Mouse (Mus musculus) heart, embryonic 15.5 days (tissue): ENCODE results near the gene Spats2l. TPM values are rescaled to one million over a fixed set of nuclear protein-coding genes. Genes with fewer than 3 reads are reported as not detected.

Experiments
- ATAC-seq: fragments of 200-750 bp; cut with Nextera tagmentation; replicated peaks from 2 replicates; pipeline ENCODE4 v1.8.0; 2017; ENCODE audit warnings: low read depth, moderate TSS enrichment; ENCODE audit not compliant: insufficient number of reproducible peaks, insufficient read depth, low FRiP score
- H3K27ac ChIP-seq: fragments of 300-500 bp; sonication (generic); 2 replicates; pipeline ENCODE4 v1.5.1; 2015; ENCODE audit warnings: mild to moderate bottlenecking, inconsistent platforms
- H3K27me3 ChIP-seq: fragments of 300-500 bp; sonication (generic); 2 replicates; pipeline ENCODE4 v1.6.1; 2015; ENCODE audit warnings: inconsistent platforms
- H3K36me3 ChIP-seq: fragments of 300-500 bp; sonication (generic); 2 replicates; pipeline ENCODE4 v1.6.1; 2015; ENCODE audit warnings: mild to moderate bottlenecking, inconsistent platforms
- H3K4me1 ChIP-seq: fragments of 300-500 bp; sonication (generic); replicated peaks from 2 replicates; pipeline ENCODE4 v1.6.1; 2015; ENCODE audit warnings: inconsistent platforms
- H3K4me2 ChIP-seq: fragments of 300-500 bp; sonication (generic); 2 replicates; pipeline ENCODE4 v1.6.1; 2015; ENCODE audit warnings: inconsistent platforms, mild to moderate bottlenecking, moderate library complexity
- H3K4me3 ChIP-seq: fragments of 300-500 bp; sonication (generic); 2 replicates; pipeline ENCODE4 v1.5.1; 2015; ENCODE audit warnings: mild to moderate bottlenecking, inconsistent platforms
- H3K9ac ChIP-seq: fragments of 300-500 bp; sonication (generic); 2 replicates; pipeline ENCODE4 v1.6.1; 2015; ENCODE audit warnings: mild to moderate bottlenecking, inconsistent platforms
- H3K9me3 ChIP-seq: fragments of 300-500 bp; sonication (generic); replicated peaks from 2 replicates; pipeline ENCODE4 v1.6.1; 2016; ENCODE audit warnings: inconsistent platforms
- WGBS: fragments of 180-500 bp; shearing (Covaris S2); methylation state at CpG from one replicate; pipeline ENCODE4 v1.1.7; 2015; ENCODE audit warnings: mixed read lengths; 5-methylcytosine and 5-hydroxymethylcytosine counted together
- polyA plus RNA-seq: library from polyadenylated mRNA; unstranded; fragments of >200 nt; fragmentation: Nextera tagmentation; extraction: Ambion mirVana; gene quantifications from 2 replicates; pipeline ENCODE4 v1.2.1, GENCODE M21; 2015

Spats2l gene
- 62.0 and 66.6 TPM in 2 replicates for polyA plus RNA-seq

GRCm38 (mm10) chr1:57774001-57774667 is at the start of gene Spats2l:
TSS of gene Spats2l (plus strand) at chr1:57774162.
- peak within 1 kb of the TSS; percentile 96 for H3K27ac ChIP-seq
- peak within 1 kb of the TSS; percentile 87 for H3K4me2 ChIP-seq
- no peaks in the 10 kb centered on the region for H3K27me3 ChIP-seq
- H3K9ac ChIP-seq = peak within 1 kb of the TSS; percentile 94
- H3K4me3 ChIP-seq = peak within 1 kb of the TSS; percentile 96
- no peaks in the 10 kb centered on the region for H3K9me3 ChIP-seq
- WGBS = under 1% methylated on average over 22 of the region's 22 CpGs
- no peaks in the 10 kb centered on the region for H3K36me3 ChIP-seq
- peak; percentile 66 for ATAC-seq
- H3K4me1 ChIP-seq = peaks cover 2% of the 10 kb centered on the region; the same call in 1 of the 2 replicates

GRCm38 (mm10) chr1:57725268-57725667 is 48.7 kb upstream of the Spats2l start:
- Histone ChIP-seq H3K9me3 (no peaks in the 10 kb centered on the region), H3K9ac (no peak overlapping the region), H3K4me1 (no peaks in the 10 kb centered on the region), H3K4me3 (no peak overlapping the region), H3K4me2 (no peak overlapping the region), H3K27ac (no peak overlapping the region), H3K27me3 (no peaks in the 10 kb centered on the region), H3K36me3 (no peaks in the 10 kb centered on the region)
- no peak for ATAC-seq
- WGBS = 90% methylated on average over 5 of the region's 5 CpGs

- 24% methylated on average over 4 of the region's 4 CpGs for WGBS
These were observed 38.1 kb upstream of the Spats2l start for GRCm38 (mm10) chr1:57735877-57736276.

GRCm38 (mm10) chr1:57741740-57742139 is 32.2 kb upstream of the Spats2l start:
- H3K4me2 ChIP-seq = no peak overlapping the region
- no peak overlapping the region for H3K4me3 ChIP-seq
- 0 out of 2 replicates have a peak, but pooled peaks cover 4% of the 10 kb centered on the region for H3K4me1 ChIP-seq
- no peak overlapping the region for H3K9ac ChIP-seq
- no peaks in the 10 kb centered on the region for H3K36me3 ChIP-seq
- 72% methylated on average over 8 of the region's 8 CpGs for WGBS
- H3K27ac ChIP-seq = no peak overlapping the region
- no peaks in the 10 kb centered on the region for H3K27me3 ChIP-seq
- no peak for ATAC-seq
- no peaks in the 10 kb centered on the region for H3K9me3 ChIP-seq

More at GRCm38 (mm10) chr1:57735877-57736276, 38.1 kb upstream of the Spats2l start:
- Histone ChIP-seq H3K4me1 (0 out of 2 replicates have a peak, but pooled peaks cover 4% of the 10 kb centered on the region), H3K9ac (no peak overlapping the region), H3K36me3 (no peaks in the 10 kb centered on the region), H3K4me3 (no peak overlapping the region), H3K27me3 (no peaks in the 10 kb centered on the region), H3K9me3 (no peaks in the 10 kb centered on the region), H3K27ac (peak overlapping the region; percentile 49), H3K4me2 (no peak overlapping the region)
- ATAC-seq = peak; percentile 84

- H3K27ac ChIP-seq = no peak overlapping the region
- H3K4me3 ChIP-seq = no peak overlapping the region
- H3K4me2 ChIP-seq = no peak overlapping the region
- no peaks in the 10 kb centered on the region for H3K27me3 ChIP-seq
- ATAC-seq = no peak
- no peak overlapping the region for H3K9ac ChIP-seq
- H3K9me3 ChIP-seq = no peaks in the 10 kb centered on the region
- 0 out of 2 replicates have a peak, but pooled peaks cover 4% of the 10 kb centered on the region for H3K4me1 ChIP-seq
- WGBS = 84% methylated on average over 2 of the region's 2 CpGs
- H3K36me3 ChIP-seq = no peaks in the 10 kb centered on the region
These were observed 31.7 kb upstream of the Spats2l start for GRCm38 (mm10) chr1:57742266-57742665.

GRCm38 (mm10) chr1:57751781-57752180 is 22.2 kb upstream of the Spats2l start:
- Histone ChIP-seq H3K4me1 (no peaks in the 10 kb centered on the region), H3K36me3 (no peaks in the 10 kb centered on the region), H3K27ac (no peak overlapping the region), H3K9ac (no peak overlapping the region), H3K9me3 (no peaks in the 10 kb centered on the region), H3K4me2 (no peak overlapping the region), H3K27me3 (no peaks in the 10 kb centered on the region), H3K4me3 (no peak overlapping the region)
- ATAC-seq = no peak
- 39% methylated on average over 3 of the region's 3 CpGs for WGBS

- no peak for ATAC-seq
- Histone ChIP-seq H3K4me3 (no peak overlapping the region), H3K27ac (no peak overlapping the region), H3K27me3 (no peaks in the 10 kb centered on the region), H3K36me3 (no peaks in the 10 kb centered on the region), H3K9me3 (no peaks in the 10 kb centered on the region), H3K4me2 (no peak overlapping the region), H3K4me1 (no peaks in the 10 kb centered on the region), H3K9ac (no peak overlapping the region)
- 89% methylated on average over 7 of the region's 7 CpGs for WGBS
These were observed 7.6 kb upstream of the Spats2l start for GRCm38 (mm10) chr1:57766396-57766795.

GRCm38 (mm10) chr1:57773326-57773725 is 636 bp upstream of the Spats2l start:
- Histone ChIP-seq H3K27ac (no peak overlapping the region), H3K4me2 (peak overlapping the region; percentile 87; the same call in 1 of the 2 replicates), H3K4me1 (peaks cover 2% of the 10 kb centered on the region; the same call in 1 of the 2 replicates), H3K9ac (no peak overlapping the region), H3K27me3 (no peaks in the 10 kb centered on the region), H3K36me3 (no peaks in the 10 kb centered on the region), H3K9me3 (no peaks in the 10 kb centered on the region), H3K4me3 (no peak overlapping the region)
- no peak for ATAC-seq
- WGBS = 84% methylated on average over 5 of the region's 5 CpGs

GRCm38 (mm10) chr1:57774668-57775495 is 920 bp downstream of the Spats2l start:
- Histone ChIP-seq H3K4me1 (peaks cover 2% of the 10 kb centered on the region; the same call in 1 of the 2 replicates), H3K9ac (peak overlapping the region; percentile 94), H3K9me3 (no peaks in the 10 kb centered on the region), H3K36me3 (no peaks in the 10 kb centered on the region), H3K4me2 (peak overlapping the region; percentile 87), H3K4me3 (peak overlapping the region; percentile 96), H3K27me3 (no peaks in the 10 kb centered on the region), H3K27ac (peak overlapping the region; percentile 96)
- peak; percentile 87 for ATAC-seq
- under 1% methylated on average over 94 of the region's 113 CpGs for WGBS

- Histone ChIP-seq H3K9ac (peak overlapping the region; percentile 94), H3K36me3 (no peaks in the 10 kb centered on the region), H3K4me1 (peaks cover 2% of the 10 kb centered on the region; the same call in 1 of the 2 replicates), H3K4me2 (peak overlapping the region; percentile 87), H3K27me3 (no peaks in the 10 kb centered on the region), H3K4me3 (peak overlapping the region; percentile 96), H3K27ac (peak overlapping the region; percentile 96), H3K9me3 (no peaks in the 10 kb centered on the region)
- no peak for ATAC-seq
- 1% methylated on average over 14 of the region's 14 CpGs for WGBS
These were observed 1.5 kb downstream of the Spats2l start for GRCm38 (mm10) chr1:57775496-57775790.

GRCm38 (mm10) chr1:57776671-57777281 is 2.8 kb downstream of the Spats2l start:
- no peak overlapping the region for H3K9ac ChIP-seq
- H3K4me1 ChIP-seq = peaks cover 2% of the 10 kb centered on the region; the same call in 1 of the 2 replicates
- H3K4me2 ChIP-seq = no peak overlapping the region; the same call in 1 of the 2 replicates
- no peak overlapping the region for H3K4me3 ChIP-seq
- no peaks in the 10 kb centered on the region for H3K9me3 ChIP-seq
- 61% methylated on average over 5 of the region's 5 CpGs for WGBS
- H3K27me3 ChIP-seq = no peaks in the 10 kb centered on the region
- H3K36me3 ChIP-seq = no peaks in the 10 kb centered on the region
- ATAC-seq = no peak
- H3K27ac ChIP-seq = no peak overlapping the region
